Mouse (Mus musculus) R1 (cell line): Measurements from ENCODE around the gene Hist1h4k.

Source experiments
- DNase-seq: peaks from one replicate; pipeline ENCODE4 v3.0.0-alpha.2; 2018; ENCODE audit warnings: low read depth, low spot score

The Hist1h4k gene

GRCm38 (mm10) chr13:21718381-21719080 is 31.8 kb downstream of the Hist1h4k start:
- DNase-seq: peak; percentile 72

- peak; percentile 96 for DNase-seq
Measured at GRCm38 (mm10) chr13:21717397-21718357, 32.6 kb downstream of the Hist1h4k start, which contains the start of gene Hist1h3h. Hist1h3h (plus strand) TSS chr13:21717659.

DNA sequence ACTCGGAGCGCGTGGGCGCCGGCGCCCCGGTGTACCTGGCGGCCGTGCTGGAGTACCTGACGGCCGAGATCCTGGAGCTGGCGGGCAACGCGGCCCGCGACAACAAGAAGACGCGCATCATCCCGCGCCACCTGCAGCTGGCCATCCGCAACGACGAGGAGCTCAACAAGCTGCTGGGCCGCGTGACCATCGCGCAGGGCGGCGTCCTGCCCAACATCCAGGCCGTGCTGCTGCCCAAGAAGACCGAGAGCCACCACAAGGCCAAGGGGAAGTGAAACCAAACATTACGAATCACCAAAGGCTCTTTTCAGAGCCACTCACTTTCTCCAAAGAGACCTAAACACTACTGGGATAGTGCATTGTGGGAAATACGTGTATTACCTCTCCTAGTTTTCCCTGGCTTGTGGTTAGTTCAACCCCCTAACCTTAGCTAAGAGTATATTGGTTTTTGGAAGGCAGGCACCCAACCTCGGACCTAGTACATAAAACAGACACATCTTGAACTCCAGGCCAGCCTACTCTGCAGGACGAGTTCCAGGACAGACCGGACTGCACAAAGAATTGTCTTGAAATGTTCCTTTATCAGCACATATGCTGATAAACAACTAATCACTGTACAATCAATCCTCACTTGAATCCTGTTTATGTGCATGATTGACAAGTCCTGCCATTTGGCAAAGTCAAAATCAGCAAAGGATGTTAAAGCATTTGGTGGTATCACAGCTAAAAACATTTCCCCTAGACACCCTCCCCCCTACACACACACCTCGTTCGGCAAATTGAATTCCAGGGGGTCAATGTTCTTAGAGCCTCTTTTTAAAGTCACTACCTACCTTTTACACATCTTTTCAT is 33.5 kb downstream of the Hist1h4k start:
- peak; percentile 84 for DNase-seq

GRCm38 (mm10) chr13:21715864-21716539 is 34.3 kb downstream of the Hist1h4k start, which contains the start of the genes Hist1h2bl and Hist1h2ai:
Hist1h2bl (minus strand) TSS chr13:21716143.
Hist1h2ai (plus strand) TSS chr13:21716422.
- peak; percentile 98 for DNase-seq

GRCm38 (mm10) chr13:21715131-21715863 is 35.0 kb downstream of the Hist1h4k start:
- peak; percentile 73 for DNase-seq

DNA sequence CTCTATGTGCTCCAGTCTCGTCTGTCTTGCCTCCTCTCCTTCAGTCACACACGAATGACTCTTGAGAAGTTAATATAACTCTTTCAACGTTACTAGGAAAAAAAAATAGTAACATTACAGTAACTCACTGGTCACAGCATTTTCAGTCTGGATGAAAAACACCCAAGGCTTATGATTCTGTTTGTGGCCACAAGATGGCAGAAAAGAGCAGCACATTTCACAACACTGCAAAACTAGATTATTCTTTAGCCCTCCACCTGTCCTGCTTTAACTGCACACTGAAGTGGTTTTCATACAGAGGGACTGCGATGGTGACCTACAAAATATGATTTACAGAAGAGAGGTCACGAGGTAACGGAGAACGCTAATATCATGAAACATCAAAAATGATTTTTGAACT is 35.6 kb downstream of the Hist1h4k start:
- peak; percentile 76 for DNase-seq

DNA sequence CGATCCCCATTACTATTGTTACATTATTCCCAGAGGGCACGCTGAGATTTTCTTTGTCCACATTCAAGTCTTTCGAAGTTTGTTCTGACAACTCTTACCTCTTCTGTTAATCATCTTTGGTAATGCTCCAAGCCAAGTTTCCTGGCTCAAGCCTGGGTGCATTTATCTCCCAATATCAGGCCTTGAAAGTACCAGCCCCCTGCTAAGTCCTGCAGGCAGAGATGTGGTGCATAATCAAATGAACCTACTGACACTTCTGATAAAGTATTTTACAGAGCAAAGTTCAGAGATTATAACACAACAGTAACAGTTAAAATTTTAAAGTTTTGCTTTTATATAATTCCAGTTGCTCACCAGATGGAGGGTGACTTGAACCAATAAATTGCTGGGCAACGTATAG is 38.6 kb downstream of the Hist1h4k start:
- no peak for DNase-seq

- peak; percentile 68 for DNase-seq
Measured at GRCm38 (mm10) chr13:21710821-21711525, 39.3 kb downstream of the Hist1h4k start.

DNA sequence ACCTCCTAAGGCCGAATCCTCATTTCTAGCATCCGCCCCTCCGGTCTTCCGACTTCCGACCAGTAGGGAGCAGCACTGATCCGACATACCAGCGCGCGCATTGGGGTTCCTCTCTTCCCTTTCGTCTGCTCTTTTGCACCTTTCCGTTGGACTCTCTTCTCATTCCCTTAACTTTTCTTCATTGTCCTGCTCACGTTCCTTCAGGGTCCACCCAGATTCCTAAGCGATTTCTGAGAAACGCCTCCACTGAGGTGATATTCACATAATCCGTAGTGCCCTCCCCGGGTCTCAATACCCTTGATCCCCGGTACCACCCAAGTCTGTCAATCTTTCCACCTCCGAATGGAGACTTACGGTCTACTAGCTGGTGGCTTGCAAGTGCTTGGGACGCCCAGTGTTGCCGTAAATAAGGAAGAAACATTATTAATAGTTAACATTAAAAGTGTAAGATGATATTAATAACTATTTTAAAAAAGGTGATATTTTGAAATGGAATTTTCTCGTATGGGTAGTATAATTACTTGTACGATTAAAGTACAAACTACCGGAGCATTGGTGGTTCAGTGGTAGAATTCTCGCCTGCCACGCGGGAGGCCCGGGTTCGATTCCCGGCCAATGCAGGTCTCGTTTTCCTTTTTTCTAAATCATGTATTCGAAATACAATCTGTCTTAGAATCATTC is 40.1 kb downstream of the Hist1h4k start:
- peak; percentile 90 for DNase-seq

- DNase-seq: no peak
Measured at GRCm38 (mm10) chr13:21706669-21707068, 43.6 kb downstream of the Hist1h4k start.
